Mouse (Mus musculus) cortical plate, adult 2 months (tissue): ENCODE measurements around the gene Fkbpl.

Experiments used
- CTCF ChIP-seq: fragments of 200-500 bp; IDR thresholded peaks from 2 replicates; pipeline ENCODE4 v1.5.1; 2011; ENCODE audit warnings: mild to moderate bottlenecking, control low read depth, low read length; ENCODE audit not compliant: insufficient read depth; ENCODE audit errors: extremely low read depth
- POLR2A ChIP-seq: fragments of 200-500 bp; IDR thresholded peaks from 2 replicates; pipeline ENCODE4 v1.6.1; 2011; ENCODE audit warnings: mild to moderate bottlenecking, low read length, control low read depth; ENCODE audit not compliant: insufficient read depth; ENCODE audit errors: extremely low read depth

GRCm38 (mm10) chr17:34673139-34673538 lies 28.6 kb downstream of the Fkbpl start:
- TF ChIP-seq CTCF (no peak), POLR2A (no peak)
